Mouse (Mus musculus) thymus, postnatal 36 days (tissue): ENCODE data around the gene Eif4g2.
A peak's percentile ranks its signal among the peaks of the same experiment; 100 is the strongest.

Experiments used
- DNase-seq, 2 experiments: peaks; one replicate each; pipeline ENCODE4 v3.0.0; 2022; ENCODE audit warnings: mixed read lengths in 2 of 2

Eif4g2 gene

GRCm38 (mm10) chr7:111069439-111070166 lies 13.2 kb downstream of the Eif4g2 start:
- no peak for DNase-seq

GRCm38 (mm10) chr7:111068181-111068580 lies 14.6 kb downstream of the Eif4g2 start:
- no peak for DNase-seq

GRCm38 (mm10) chr7:111062971-111063370 lies 19.9 kb downstream of the Eif4g2 start:
- DNase-seq = no peak

GRCm38 (mm10) chr7:111059527-111059926 lies 23.3 kb downstream of the Eif4g2 start:
- DNase-seq = no peak

- DNase-seq = no peak
Measured at GRCm38 (mm10) chr7:111055984-111056657, 26.7 kb downstream of the Eif4g2 start.

GRCm38 (mm10) chr7:111055221-111055620 lies 27.6 kb downstream of the Eif4g2 start:
- no peak for DNase-seq

- DNase-seq = peak; percentile 58 to 59
Measured at GRCm38 (mm10) chr7:111049652-111050421, 33.0 kb downstream of the Eif4g2 start.

- DNase-seq = no peak
Measured at GRCm38 (mm10) chr7:111048920-111049319, 33.9 kb downstream of the Eif4g2 start.

GRCm38 (mm10) chr7:111029046-111029553 lies 53.7 kb downstream of the Eif4g2 start:
- DNase-seq = no peak

GRCm38 (mm10) chr7:111028281-111029045 lies 54.4 kb downstream of the Eif4g2 start, which contains the start of gene Ctr9:
Gene Ctr9, plus strand, starts transcription at chr7:111028951.
- DNase-seq = peak; percentile 88 to 92

- DNase-seq = no peak
Measured at GRCm38 (mm10) chr7:111024912-111025311, 57.9 kb downstream of the Eif4g2 start.

GRCm38 (mm10) chr7:111024068-111024594 lies 58.7 kb downstream of the Eif4g2 start:
- no peak for DNase-seq

GRCm38 (mm10) chr7:111020814-111021213 lies 62.0 kb downstream of the Eif4g2 start:
- DNase-seq = no peak
